Mouse (Mus musculus): ENCODE results near the gene Olfr519.

GRCm38 (mm10) chr7:108850429-108850828 lies 43.8 kb downstream of the Olfr519 start, which contains the start of gene Olfr516:
- TF ChIP-seq CTCF (IDR thresholded peaks at IDR 0.05; ENCODE audit: control insufficient read depth, insufficient read depth, low read length), result no peak
- no peak for TF ChIP-seq POLR2A (IDR thresholded peaks at IDR 0.05; ENCODE audit: borderline replicate concordance, control insufficient read depth, low read depth, low read length)

Data from bone marrow, adult 2 months (tissue).